Mouse (Mus musculus) CH12.LX (cell line): Measurements from ENCODE around the gene Gbgt1. TPM values are rescaled to one million over a fixed set of nuclear protein-coding genes. Genes with fewer than 3 reads are reported as not detected.

Experiments
- DNase-seq: peaks from one replicate; pipeline ENCODE4 v3.0.0-alpha.2; 2013; ENCODE audit errors: extremely low read depth
- H3K27ac ChIP-seq: 2 replicates; pipeline ENCODE4 v1.5.1; 2012; ENCODE audit warnings: low read depth, mild to moderate bottlenecking, control low read depth, moderate library complexity; ENCODE audit not compliant: insufficient read depth
- H3K27me3 ChIP-seq: replicated peaks from 2 replicates; pipeline ENCODE3; 2012; ENCODE audit warnings: inconsistent platforms
- H3K36me3 ChIP-seq, 2 experiments: replicated peaks in 1 of 2; 2 replicates each; pipeline versions ENCODE3 to v1.6.1; 2012; ENCODE audit warnings: inconsistent platforms in 1 of 2, low read length in 1 of 2, mild to moderate bottlenecking in 1 of 2, mixed read lengths in 1 of 2, moderate library complexity in 1 of 2; ENCODE audit not compliant: control insufficient read depth in 1 of 2, insufficient read depth in 1 of 2
- H3K4me1 ChIP-seq, 2 experiments: 2 replicates each; pipeline ENCODE4 v1.6.1; 2012; ENCODE audit warnings: inconsistent platforms in 1 of 2, moderate library complexity in 1 of 2; ENCODE audit not compliant: insufficient read depth in 2 of 2, control insufficient read depth in 1 of 2
- H3K4me2 ChIP-seq: 2 replicates; pipeline ENCODE4 v1.6.1; 2012; ENCODE audit warnings: low read depth, mild to moderate bottlenecking, control low read depth; ENCODE audit not compliant: poor library complexity, insufficient read depth, severe bottlenecking
- H3K4me3 ChIP-seq, 3 experiments: fragments of 150-350 bp in 1 of 3; sonication (generic) in 1 of 3; replicated peaks in 1 of 3; 2 replicates each; pipeline versions ENCODE3 to v1.5.1; 2011 to 2012; ENCODE audit warnings: low read depth in 2 of 3, low read length in 2 of 3, mild to moderate bottlenecking in 2 of 3, moderate library complexity in 2 of 3, control low read depth in 1 of 3, improper control_type of control experiment in 1 of 3, inconsistent platforms in 1 of 3, mixed read lengths in 1 of 3; ENCODE audit not compliant: poor library complexity in 1 of 3
- H3K79me2 ChIP-seq: replicated peaks from 2 replicates; pipeline ENCODE4 v1.6.1; 2012; ENCODE audit warnings: mild to moderate bottlenecking, moderate library complexity; ENCODE audit not compliant: control insufficient read depth, poor library complexity, insufficient read depth, severe bottlenecking; ENCODE audit errors: extremely low read depth
- H3K9ac ChIP-seq: 2 replicates; pipeline ENCODE4 v1.6.1; 2012; ENCODE audit warnings: low read depth, mild to moderate bottlenecking, control low read depth, moderate library complexity; ENCODE audit not compliant: insufficient read depth
- H3K9me3 ChIP-seq: replicated peaks from 2 replicates; pipeline ENCODE3; 2012; ENCODE audit warnings: low read length, inconsistent platforms, mixed read lengths
- BHLHE40 ChIP-seq: IDR thresholded peaks from 2 replicates; pipeline ENCODE4 v1.6.1; 2011; ENCODE audit warnings: mild to moderate bottlenecking, low read depth, low read length, improper control_type of control experiment
- CHD1 ChIP-seq: IDR thresholded peaks from 2 replicates; pipeline ENCODE4 v1.6.1; 2012; ENCODE audit warnings: low read depth, low read length, improper control_type of control experiment, inconsistent platforms
- CHD2 ChIP-seq: IDR thresholded peaks from 2 replicates; pipeline ENCODE4 v1.6.1; 2011; ENCODE audit warnings: low read length, improper control_type of control experiment
- CTCF ChIP-seq, 2 experiments: IDR thresholded peaks in 1 of 2; conservative IDR thresholded peaks in 1 of 2; 2 replicates each; pipeline ENCODE4 v1.5.1; 2011 to 2012; ENCODE audit warnings: low read depth in 2 of 2, low read length in 2 of 2, improper control_type of control experiment in 1 of 2, inconsistent platforms in 1 of 2, mild to moderate bottlenecking in 1 of 2, moderate library complexity in 1 of 2
- EP300 ChIP-seq: IDR thresholded peaks from 2 replicates; pipeline ENCODE4 v1.6.1; 2011; ENCODE audit warnings: low read length, improper control_type of control experiment
- ETS1 ChIP-seq: conservative IDR thresholded peaks from 2 replicates; pipeline ENCODE4 v1.6.1; 2012; ENCODE audit warnings: low read depth, mild to moderate bottlenecking, inconsistent platforms, low read length, improper control_type of control experiment, moderate library complexity
- IRF4 ChIP-seq: IDR thresholded peaks from 2 replicates; pipeline ENCODE4 v1.6.1; 2014; ENCODE audit warnings: low read depth, mild to moderate bottlenecking, inconsistent platforms, low read length, improper control_type of control experiment
- JUND ChIP-seq: conservative IDR thresholded peaks from 2 replicates; pipeline ENCODE4 v1.6.1; 2011; ENCODE audit warnings: low read depth, low read length, improper control_type of control experiment
- MAX ChIP-seq: IDR thresholded peaks from 2 replicates; pipeline ENCODE4 v1.6.1; 2011; ENCODE audit warnings: low read length, improper control_type of control experiment
- MAZ ChIP-seq: IDR thresholded peaks from 2 replicates; pipeline ENCODE4 v1.6.1; 2012; ENCODE audit warnings: low read depth, mild to moderate bottlenecking, inconsistent platforms, low read length, improper control_type of control experiment, moderate library complexity
- MXI1 ChIP-seq: IDR thresholded peaks from 2 replicates; pipeline ENCODE4 v1.6.1; 2011; ENCODE audit warnings: mild to moderate bottlenecking, low read depth, low read length, improper control_type of control experiment
- NELFE ChIP-seq: IDR thresholded peaks from 2 replicates; pipeline ENCODE4 v1.6.1; 2011; ENCODE audit warnings: low read depth, low read length, improper control_type of control experiment
- NRF1 ChIP-seq: IDR thresholded peaks from 2 replicates; pipeline ENCODE4 v1.6.1; 2014; ENCODE audit warnings: low read depth, mild to moderate bottlenecking, inconsistent platforms, low read length, improper control_type of control experiment, moderate library complexity
- PAX5 ChIP-seq: IDR thresholded peaks from 2 replicates; pipeline ENCODE4 v1.6.1; 2012; ENCODE audit warnings: low read length, inconsistent platforms, mixed read lengths
- POLR2A ChIP-seq: IDR thresholded peaks from 2 replicates; pipeline ENCODE4 v1.6.1; 2011; ENCODE audit warnings: low read depth, mild to moderate bottlenecking, improper control_type of control experiment, low read length
- POLR2AphosphoS2 ChIP-seq: IDR thresholded peaks from 2 replicates; pipeline ENCODE4 v1.6.1; 2011; ENCODE audit warnings: low read depth, low read length, improper control_type of control experiment
- SMC3 ChIP-seq: IDR thresholded peaks from 2 replicates; pipeline ENCODE4 v1.6.1; 2011; ENCODE audit warnings: low read depth, low read length, improper control_type of control experiment
- UBTF ChIP-seq: IDR thresholded peaks from 2 replicates; pipeline ENCODE4 v1.6.1; 2012; ENCODE audit warnings: low read depth, mild to moderate bottlenecking, inconsistent platforms, low read length, improper control_type of control experiment, moderate library complexity
- USF1 ChIP-seq: IDR thresholded peaks from 2 replicates; pipeline ENCODE4 v1.6.1; 2014; ENCODE audit warnings: low read depth, mild to moderate bottlenecking, inconsistent platforms, low read length, improper control_type of control experiment
- ZC3H11A ChIP-seq: IDR thresholded peaks from 2 replicates; pipeline ENCODE4 v1.6.1; 2012; ENCODE audit warnings: low read depth, mild to moderate bottlenecking, inconsistent platforms, low read length, improper control_type of control experiment
- ZNF384 ChIP-seq: IDR thresholded peaks from 2 replicates; pipeline ENCODE4 v1.6.1; 2012; ENCODE audit warnings: low read depth, low read length, improper control_type of control experiment, inconsistent platforms
- dilution Hi-C: fragments of 300-500 bp; cut with MboI; formaldehyde crosslinking; loops from 2 replicates; pipeline ENCODE4 v1.14.3; 2020; ENCODE audit warnings: low sequenced_read_pairs; ENCODE audit not compliant: extremely low pct_unique_long_range_greater_than_20kb, extremely low pct_ligation_motif_present
- in situ Hi-C: fragments of 300-500 bp; cut with MboI; formaldehyde crosslinking; loops from 3 replicates; pipeline ENCODE4 v1.14.3; 2019; ENCODE audit warnings: low sequenced_read_pairs, low pct_ligation_motif_present, low pct_unique_long_range_greater_than_20kb, mixed read lengths
- polyA plus RNA-seq: library from polyadenylated mRNA; unstranded; fragments of >175 nt; gene quantifications from 2 replicates; pipeline ENCODE4 v1.2.1, GENCODE M21; 2012; ENCODE audit warnings: low read depth; ENCODE audit not compliant: insufficient read length
- total RNA-seq, 2 experiments: library from RNA; depleted of rRNA; stranded (reverse); fragments of 300-350 nt in 1 of 2; fragments of >200 nt in 1 of 2; gene quantifications; 2 replicates each; pipeline ENCODE4 v1.2.3; 2012 to 2014

Gene Gbgt1
- total and polyA plus RNA-seq, 3 experiments, result not detected

- no peaks in the 10 kb centered on the region for H3K9me3 ChIP-seq
- in situ Hi-C loops, result no loop called here
- dilution Hi-C loops, result no loop called here
Measured at GRCm38 (mm10) chr2:28543894-28544293, 47.2 kb downstream of the Gbgt1 start.

DNA sequence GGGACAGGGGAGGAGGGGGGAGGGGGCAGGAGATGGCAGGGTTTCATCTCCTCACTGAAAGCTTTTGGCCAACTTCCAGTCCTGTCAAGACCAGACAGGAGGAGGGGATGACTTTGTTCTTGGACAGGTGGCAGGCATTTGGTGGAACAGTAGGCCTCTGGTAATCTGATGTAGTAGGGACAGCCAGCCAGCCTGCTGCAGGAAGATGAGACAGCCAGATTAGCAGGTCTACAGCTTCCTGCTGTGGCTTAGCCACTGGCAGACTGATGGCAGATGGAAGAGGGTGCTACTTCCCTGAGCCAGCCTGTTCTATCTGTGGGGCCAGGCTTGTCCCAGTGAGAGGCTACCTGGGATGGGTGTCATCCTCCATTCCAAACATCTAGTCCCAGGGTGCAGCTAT is 49.3 kb downstream of the Gbgt1 start:
- no peak for TF ChIP-seq MAX
- TF ChIP-seq IRF4, result no peak
- TF ChIP-seq CTCF (conservative IDR thresholded peaks at IDR 0.05 in 1 of 2, IDR thresholded peaks at IDR 0.05 in 1 of 2; ENCODE audit: low read depth in 2 of 2, low read length in 2 of 2), result no peak
- no peak for TF ChIP-seq JUND
- TF ChIP-seq ZC3H11A, result no peak
- no peak for TF ChIP-seq POLR2AphosphoS2
- no peak for TF ChIP-seq NRF1
- no peak for TF ChIP-seq POLR2A
- no peak for TF ChIP-seq ETS1
- TF ChIP-seq CHD2, result no peak
- no peak for TF ChIP-seq MAZ
- no peak for TF ChIP-seq USF1
- no peak for TF ChIP-seq MXI1
- Histone ChIP-seq H3K4me3 (no peak overlapping the region), H3K36me3 (peaks cover 60 to 91% of the 10 kb centered on the region in 2 experiments), H3K4me2 (no peak overlapping the region), H3K79me2 (no peaks in the 10 kb centered on the region), H3K27ac (no peak overlapping the region), H3K9ac (no peak overlapping the region), H3K27me3 (no peaks in the 10 kb centered on the region), H3K4me1 (peaks cover 11 to 43% of the 10 kb centered on the region in 2 experiments), H3K9me3 (no peaks in the 10 kb centered on the region)
- in situ Hi-C loops (loop anchor here (5.0 kb wide), 1 partner anchor 34 kb away; the partner anchor contains the start of gene Ralgds), dilution Hi-C loops (no loop called here)
- no peak for DNase-seq

More at GRCm38 (mm10) chr2:28543894-28544293, 47.2 kb downstream of the Gbgt1 start:
- H3K36me3 ChIP-seq, result peaks cover 42 to 71% of the 10 kb centered on the region in 2 experiments
- no peak overlapping the region for H3K27ac ChIP-seq
- H3K79me2 ChIP-seq, result no peaks in the 10 kb centered on the region
- H3K4me2 ChIP-seq, result no peak overlapping the region
- TF ChIP-seq ZC3H11A, result no peak
- TF ChIP-seq UBTF, result no peak
- no peak for TF ChIP-seq POLR2A
- TF ChIP-seq CTCF (conservative IDR thresholded peaks at IDR 0.05 in 1 of 2, IDR thresholded peaks at IDR 0.05 in 1 of 2; ENCODE audit: low read depth in 2 of 2, low read length in 2 of 2), result no peak
- TF ChIP-seq CHD2, result no peak
- no peak for TF ChIP-seq BHLHE40
- no peak for TF ChIP-seq ZNF384
- no peak for TF ChIP-seq MAX
- no peak for TF ChIP-seq ETS1
- TF ChIP-seq MXI1, result no peak
- no peak for TF ChIP-seq EP300
- no peak for TF ChIP-seq CHD1
- TF ChIP-seq JUND, result no peak
- TF ChIP-seq SMC3, result no peak
- no peak for TF ChIP-seq NELFE
- no peak for TF ChIP-seq PAX5
- no peak for DNase-seq
- no peak overlapping the region for H3K4me3 ChIP-seq
- H3K4me1 ChIP-seq, result peaks cover 31 to 64% of the 10 kb centered on the region in 2 experiments
- no peak overlapping the region for H3K9ac ChIP-seq
- no peaks in the 10 kb centered on the region for H3K27me3 ChIP-seq
